Mouse (Mus musculus) ES-Bruce4 (cell line): ENCODE data around the gene Eri3. TPM values are rescaled to one million over a fixed set of nuclear protein-coding genes. Genes with fewer than 3 reads are reported as not detected.

Source experiments
- H3K27ac ChIP-seq: 2 replicates; pipeline ENCODE4 v1.5.1; 2012; ENCODE audit warnings: low read length, inconsistent platforms; ENCODE audit not compliant: insufficient read depth
- H3K27me3 ChIP-seq: 2 replicates; pipeline ENCODE4 v1.6.1; 2012; ENCODE audit warnings: mild to moderate bottlenecking, low read length, inconsistent platforms; ENCODE audit not compliant: control insufficient read depth, poor library complexity, insufficient read depth, severe bottlenecking
- H3K36me3 ChIP-seq: 2 replicates; pipeline ENCODE4 v1.6.1; 2012; ENCODE audit warnings: inconsistent platforms, mild to moderate bottlenecking, low read length, moderate library complexity; ENCODE audit not compliant: control insufficient read depth, poor library complexity, insufficient read depth, severe bottlenecking
- H3K4me1 ChIP-seq: one replicate; pipeline ENCODE4 v1.8.1; 2011; ENCODE audit warnings: low read length; ENCODE audit not compliant: control insufficient read depth, insufficient read depth
- H3K4me3 ChIP-seq: 2 replicates; pipeline ENCODE4 v1.5.1; 2011; ENCODE audit warnings: low read depth, mild to moderate bottlenecking, low read length
- H3K9ac ChIP-seq: 2 replicates; pipeline ENCODE4 v1.6.1; 2012; ENCODE audit warnings: low read depth, mild to moderate bottlenecking, inconsistent platforms; ENCODE audit not compliant: poor library complexity, severe bottlenecking
- H3K9me3 ChIP-seq: replicated peaks from 2 replicates; pipeline ENCODE4 v1.6.1; 2012; ENCODE audit warnings: mild to moderate bottlenecking, low read length, inconsistent platforms; ENCODE audit not compliant: control insufficient read depth, poor library complexity, insufficient read depth, severe bottlenecking
- CTCF ChIP-seq: IDR thresholded peaks from one replicate; pipeline ENCODE4 v1.8.1; 2011; ENCODE audit warnings: low read depth, low read length
- EP300 ChIP-seq: IDR thresholded peaks from 2 replicates; pipeline ENCODE4 v1.6.1; 2011; ENCODE audit warnings: low read depth, low read length; ENCODE audit not compliant: insufficient read depth
- POLR2A ChIP-seq: IDR thresholded peaks from one replicate; pipeline ENCODE4 v1.8.1; 2011; ENCODE audit warnings: low read length; ENCODE audit not compliant: insufficient read depth
- polyA plus RNA-seq: library from polyadenylated mRNA; stranded (reverse); fragments of >200 nt; gene quantifications from 2 replicates; pipeline ENCODE4 v1.2.4, GENCODE M21; 2011; ENCODE audit warnings: low read depth; ENCODE audit not compliant: missing spikeins, insufficient read depth, insufficient read length

Eri3 gene
- polyA plus RNA-seq, 1 experiment, result 68.0 TPM

GRCm38 (mm10) chr4:117654703-117655499 is 104.7 kb downstream of the Eri3 start:
- no peaks in the 10 kb centered on the region for H3K36me3 ChIP-seq
- peaks cover 1% of the 10 kb centered on the region for H3K4me1 ChIP-seq
- H3K9me3 ChIP-seq, result no peaks in the 10 kb centered on the region
- no peak overlapping the region for H3K4me3 ChIP-seq
- TF ChIP-seq EP300, result no peak
- no peak for TF ChIP-seq CTCF
- no peak for TF ChIP-seq POLR2A
- H3K9ac ChIP-seq, result no peak overlapping the region
- no peaks in the 10 kb centered on the region for H3K27me3 ChIP-seq
- H3K27ac ChIP-seq, result no peak overlapping the region

DNA sequence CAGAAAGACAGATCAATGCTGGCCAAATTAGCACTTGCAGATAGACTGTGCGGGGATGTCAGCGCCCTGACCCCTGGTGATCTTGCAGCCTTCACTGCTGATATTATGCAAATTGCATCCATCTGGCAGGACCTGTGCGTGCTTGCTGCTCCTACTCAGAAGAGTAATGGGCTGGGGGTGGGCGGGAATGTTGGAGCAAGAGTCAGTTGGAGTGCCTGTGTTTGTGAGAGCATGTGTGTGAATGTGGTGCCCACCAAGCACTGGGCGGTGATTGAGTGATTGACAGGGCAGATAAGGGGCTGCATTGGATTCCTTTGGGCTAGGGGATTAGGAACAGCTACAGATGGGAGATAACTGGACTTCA is 105.3 kb downstream of the Eri3 start:
- no peak overlapping the region for H3K27ac ChIP-seq
- peaks cover 1% of the 10 kb centered on the region for H3K4me1 ChIP-seq
- H3K9ac ChIP-seq, result no peak overlapping the region
- H3K36me3 ChIP-seq, result no peaks in the 10 kb centered on the region
- no peak overlapping the region for H3K4me3 ChIP-seq
- H3K9me3 ChIP-seq, result no peaks in the 10 kb centered on the region
- TF ChIP-seq POLR2A (no peak), EP300 (no peak), CTCF (no peak)
- no peaks in the 10 kb centered on the region for H3K27me3 ChIP-seq

- no peaks in the 10 kb centered on the region for H3K36me3 ChIP-seq
- H3K9ac ChIP-seq, result no peak overlapping the region
- H3K27me3 ChIP-seq, result no peaks in the 10 kb centered on the region
- H3K9me3 ChIP-seq, result no peaks in the 10 kb centered on the region
- TF ChIP-seq POLR2A (no peak), CTCF (no peak), EP300 (no peak)
- peaks cover 1% of the 10 kb centered on the region for H3K4me1 ChIP-seq
- H3K4me3 ChIP-seq, result no peak overlapping the region
- no peak overlapping the region for H3K27ac ChIP-seq
These were observed 106.8 kb downstream of the Eri3 start for GRCm38 (mm10) chr4:117656961-117657360.

DNA sequence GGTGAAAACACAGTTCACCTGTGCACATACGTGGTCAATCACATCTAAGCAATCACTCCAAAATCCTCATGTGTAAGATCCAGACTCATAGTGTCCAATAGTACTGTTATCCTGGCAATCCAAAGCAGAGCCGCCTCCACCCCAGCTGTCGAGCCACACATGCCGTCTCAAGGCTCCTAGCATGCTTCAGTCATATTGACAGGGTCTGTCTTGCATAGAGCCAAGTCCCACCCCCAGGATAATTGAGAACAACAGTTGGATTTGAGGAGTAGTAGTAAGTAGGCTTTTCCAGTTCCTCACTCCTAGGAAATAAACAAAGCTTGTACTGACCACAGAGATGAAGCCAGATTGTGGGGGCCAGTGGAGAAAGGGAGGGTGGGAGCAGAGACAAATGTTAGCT is 107.5 kb downstream of the Eri3 start:
- Histone ChIP-seq H3K4me3 (no peak overlapping the region), H3K9me3 (no peaks in the 10 kb centered on the region), H3K4me1 (peaks cover 1% of the 10 kb centered on the region), H3K27me3 (no peaks in the 10 kb centered on the region), H3K9ac (no peak overlapping the region), H3K27ac (no peak overlapping the region), H3K36me3 (no peaks in the 10 kb centered on the region)
- TF ChIP-seq CTCF, result no peak
- no peak for TF ChIP-seq POLR2A
- TF ChIP-seq EP300, result no peak

- H3K4me1 ChIP-seq, result no peaks in the 10 kb centered on the region
- TF ChIP-seq EP300, result no peak
- TF ChIP-seq CTCF, result peak; percentile 74
- TF ChIP-seq POLR2A, result no peak
- no peak overlapping the region for H3K4me3 ChIP-seq
These were observed 108.6 kb downstream of the Eri3 start for GRCm38 (mm10) chr4:117658582-117659444.

GRCm38 (mm10) chr4:117660001-117660400 is 109.8 kb downstream of the Eri3 start:
- Histone ChIP-seq H3K36me3 (no peaks in the 10 kb centered on the region), H3K9ac (no peak overlapping the region), H3K4me1 (no peaks in the 10 kb centered on the region), H3K9me3 (no peaks in the 10 kb centered on the region), H3K4me3 (no peak overlapping the region), H3K27ac (no peak overlapping the region), H3K27me3 (no peaks in the 10 kb centered on the region)
- no peak for TF ChIP-seq POLR2A
- no peak for TF ChIP-seq CTCF
- TF ChIP-seq EP300, result no peak

More at GRCm38 (mm10) chr4:117658582-117659444, 108.6 kb downstream of the Eri3 start:
- H3K27ac ChIP-seq, result no peak overlapping the region
- no peaks in the 10 kb centered on the region for H3K27me3 ChIP-seq
- no peaks in the 10 kb centered on the region for H3K9me3 ChIP-seq
- no peaks in the 10 kb centered on the region for H3K36me3 ChIP-seq
- H3K9ac ChIP-seq, result no peak overlapping the region
